Mouse (Mus musculus) naive thymus-derived CD4-positive, alpha-beta T cell, adult 2 months (primary cell): ENCODE results near the gene Hgd.

Source experiments
- DNase-seq: peaks from one replicate; pipeline ENCODE4 v3.0.0-alpha.2; 2011; ENCODE audit warnings: low read depth

Hgd gene

DNA sequence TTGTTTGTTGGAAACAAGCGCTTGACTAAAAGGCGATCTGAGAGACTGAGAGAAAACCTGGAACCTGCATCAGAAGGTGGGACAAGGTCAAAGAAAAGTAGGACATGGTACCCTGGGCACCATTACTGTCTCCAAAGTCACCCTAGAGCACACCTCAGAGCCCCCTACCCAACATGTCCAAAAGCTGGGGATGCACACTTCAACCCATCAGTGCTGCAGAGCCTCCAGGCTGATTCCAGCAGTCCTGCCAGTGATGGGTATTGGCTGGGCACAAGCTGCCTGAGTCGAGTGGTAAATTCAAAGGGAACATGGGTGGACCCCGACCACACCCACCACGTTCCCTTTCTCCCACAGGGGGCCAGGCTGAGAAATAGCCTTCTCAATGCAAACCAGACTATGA lies 95.4 kb downstream of the Hgd start:
- DNase-seq: no peak

DNA sequence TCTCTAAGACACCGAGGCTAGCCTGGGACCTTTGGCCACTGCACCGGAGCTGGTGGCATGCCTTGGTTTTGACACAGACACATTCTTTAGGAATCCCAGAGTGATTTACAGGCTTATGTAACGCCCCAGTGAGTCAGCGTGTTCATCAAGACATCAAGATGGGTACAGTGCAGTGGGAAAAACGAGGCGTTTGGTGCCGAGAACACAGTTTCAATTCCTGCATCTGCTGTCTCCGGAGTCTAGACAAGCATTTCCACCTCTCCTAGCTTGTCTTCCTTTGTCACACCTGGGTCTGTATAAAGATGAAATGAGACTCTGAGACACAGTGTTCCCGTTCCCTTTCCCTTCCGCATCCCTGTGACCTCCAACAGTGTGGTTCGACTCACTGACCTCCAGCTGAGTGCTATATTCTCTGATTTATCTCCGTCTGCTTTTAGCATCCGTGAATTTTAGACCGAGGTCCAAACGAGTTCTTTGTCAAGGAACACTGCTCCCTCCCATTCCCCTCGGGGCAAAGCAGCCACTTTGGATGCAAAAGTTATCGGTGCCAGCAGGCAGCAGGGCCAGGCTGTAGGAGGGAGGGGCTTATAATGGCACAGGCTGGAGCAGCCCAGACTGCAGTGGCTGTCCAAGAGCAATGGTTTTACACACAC lies 96.2 kb downstream of the Hgd start:
- DNase-seq: no peak

DNA sequence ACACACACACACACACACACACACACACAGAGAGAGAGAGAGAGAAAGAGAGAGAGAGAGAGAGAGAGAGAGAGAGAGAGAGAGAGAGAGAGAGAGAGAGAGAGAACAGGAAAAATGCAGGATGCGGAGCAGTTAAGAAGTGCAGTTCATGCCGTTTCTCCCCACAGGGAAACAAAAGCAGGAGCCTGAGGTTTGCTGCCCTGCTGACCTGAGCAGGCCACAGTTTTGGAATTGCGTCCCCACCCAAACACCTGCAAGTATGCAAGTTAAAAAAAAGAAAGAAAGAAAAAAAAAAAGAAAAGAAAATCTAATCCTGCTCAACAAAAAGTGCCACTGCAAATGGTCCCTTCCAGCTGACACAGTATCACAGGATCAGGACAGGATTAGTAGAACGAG lies 96.7 kb downstream of the Hgd start:
- no peak for DNase-seq

DNA sequence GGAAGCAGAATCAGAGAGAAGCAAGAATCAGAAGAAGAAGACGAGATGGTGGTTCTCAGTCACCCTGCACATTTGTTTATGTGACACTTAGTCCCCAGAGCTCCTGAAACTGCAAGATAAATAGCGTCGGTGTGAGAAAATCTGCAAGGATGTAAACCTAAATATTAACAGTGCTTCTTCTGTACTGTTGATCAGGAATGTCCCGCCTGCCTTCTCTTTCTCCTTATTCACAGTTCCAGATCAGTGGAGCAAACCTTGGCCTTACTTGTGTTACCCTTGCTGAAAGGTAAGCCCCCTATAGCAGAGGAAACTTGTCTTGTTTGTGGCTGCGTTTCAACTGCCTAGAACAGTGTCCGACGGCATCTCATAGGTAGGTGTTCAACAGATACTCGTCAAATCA lies 97.6 kb downstream of the Hgd start:
- no peak for DNase-seq

DNA sequence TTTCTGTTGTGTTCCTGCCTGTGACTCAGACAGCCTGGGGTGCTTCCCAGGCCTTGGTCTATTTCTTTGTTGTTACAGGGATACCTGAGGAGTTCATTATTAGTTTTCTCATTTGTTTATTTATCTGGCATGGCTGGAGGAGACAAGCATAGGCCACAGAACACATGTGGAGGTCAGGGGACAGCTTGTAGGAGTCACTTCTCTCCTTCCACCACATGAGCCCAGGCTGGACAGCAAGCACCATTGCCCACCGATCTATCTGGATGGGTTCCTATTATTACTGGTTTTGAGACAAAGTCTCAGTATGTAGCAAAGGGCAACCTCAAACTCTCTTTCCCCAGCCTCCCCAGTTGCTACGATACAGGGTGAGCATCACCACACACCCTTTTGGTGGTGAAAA lies 100.3 kb downstream of the Hgd start:
- DNase-seq: no peak

DNA sequence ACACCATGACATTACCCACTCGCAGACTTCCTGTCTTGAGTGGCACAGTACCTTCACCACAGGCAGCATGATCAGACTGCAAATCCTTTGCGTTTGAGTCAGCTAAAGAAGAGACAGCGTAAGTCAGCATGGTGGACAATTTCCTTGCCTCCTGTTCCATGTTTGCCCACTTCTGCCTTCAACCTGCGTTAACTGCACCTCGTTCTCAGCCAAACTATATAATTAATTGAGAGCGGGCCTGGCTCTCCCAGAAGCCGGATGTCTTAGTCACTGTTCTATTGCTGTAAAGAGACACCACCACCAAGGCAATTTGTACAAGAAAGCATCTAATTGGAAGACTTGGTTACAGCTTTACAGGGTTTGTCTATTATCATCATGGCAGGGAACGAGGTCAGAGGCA lies 100.9 kb downstream of the Hgd start:
- no peak for DNase-seq
